Mouse (Mus musculus) intestine, postnatal 0 days (tissue): ENCODE results near the gene Ino80. TPM values are rescaled to one million over a fixed set of nuclear protein-coding genes. Genes with fewer than 3 reads are reported as not detected.
A peak's percentile ranks its signal among the peaks of the same experiment; 100 is the strongest.

Source experiments
- ATAC-seq: fragments of 200-750 bp; cut with Nextera tagmentation; 2 replicates; pipeline ENCODE4 v1.8.0; 2017; ENCODE audit warnings: mild to moderate bottlenecking, moderate TSS enrichment, moderate library complexity
- H3K27ac ChIP-seq: fragments of 300-500 bp; sonication (generic); 2 replicates; pipeline ENCODE4 v1.5.1; 2014; ENCODE audit warnings: mild to moderate bottlenecking, low read depth, low read length, moderate library complexity
- H3K27me3 ChIP-seq: fragments of 300-500 bp; sonication (generic); replicated peaks from 2 replicates; pipeline ENCODE4 v1.6.1; 2014; ENCODE audit warnings: low read length, mixed read lengths; ENCODE audit not compliant: control insufficient read depth, insufficient read depth
- H3K36me3 ChIP-seq: fragments of 300-500 bp; sonication (generic); 2 replicates; pipeline ENCODE4 v1.6.1; 2014; ENCODE audit warnings: mild to moderate bottlenecking, moderate library complexity; ENCODE audit not compliant: control insufficient read depth, insufficient read depth
- H3K4me1 ChIP-seq: fragments of 300-500 bp; sonication (generic); replicated peaks from 2 replicates; pipeline ENCODE4 v1.6.1; 2014; ENCODE audit warnings: antibody characterized with exemption, low read length, mixed read lengths; ENCODE audit not compliant: control insufficient read depth, insufficient read depth
- H3K4me2 ChIP-seq: fragments of 300-500 bp; sonication (generic); replicated peaks from 2 replicates; pipeline ENCODE4 v1.6.1; 2014; ENCODE audit warnings: low read depth, mild to moderate bottlenecking, moderate library complexity
- H3K4me3 ChIP-seq: fragments of 300-500 bp; sonication (generic); 2 replicates; pipeline ENCODE4 v1.5.1; 2014; ENCODE audit warnings: low read depth, low read length
- H3K9ac ChIP-seq: fragments of 300-500 bp; sonication (generic); 2 replicates; pipeline ENCODE4 v1.6.1; 2014; ENCODE audit warnings: mild to moderate bottlenecking, low read depth, low read length
- H3K9me3 ChIP-seq: fragments of 300-500 bp; sonication (generic); 2 replicates; pipeline ENCODE4 v1.6.1; 2016; ENCODE audit warnings: mixed run types; ENCODE audit not compliant: control insufficient read depth
- CTCF ChIP-seq: sonication (generic); IDR thresholded peaks from 2 replicates; pipeline ENCODE4 v1.5.1; 2016; ENCODE audit warnings: low read depth, mild to moderate bottlenecking, control low read depth, antibody characterized with exemption, moderate library complexity
- WGBS: fragments of 180-500 bp; shearing (Covaris S2); extraction: QIAGEN DNeasy Blood & Tissue Kit; methylation state at CpG from one replicate; pipeline ENCODE4 v1.1.7; 2014; 5-methylcytosine and 5-hydroxymethylcytosine counted together
- polyA plus RNA-seq: library from polyadenylated mRNA; unstranded; fragments of >200 nt; fragmentation: Nextera tagmentation; extraction: Ambion mirVana; gene quantifications from 2 replicates; pipeline ENCODE4 v1.2.1, GENCODE M21; 2015

The Ino80 gene
- polyA plus RNA-seq, 1 experiment from 2014 or later = 2.4 TPM

- H3K4me1 ChIP-seq = no peaks in the 10 kb centered on the region
- no peak overlapping the region for H3K27ac ChIP-seq
- TF ChIP-seq CTCF = no peak
- no peak overlapping the region for H3K9ac ChIP-seq
- H3K4me2 ChIP-seq = no peak overlapping the region
- no peaks in the 10 kb centered on the region for H3K36me3 ChIP-seq
- no peak for ATAC-seq
- 90% methylated on average over 3 of the region's 3 CpGs for WGBS
- H3K9me3 ChIP-seq = no peaks in the 10 kb centered on the region
- H3K27me3 ChIP-seq = no peaks in the 10 kb centered on the region
- no peak overlapping the region for H3K4me3 ChIP-seq
Measured at GRCm38 (mm10) chr2:119355089-119355488, 122.4 kb downstream of the Ino80 start.

DNA sequence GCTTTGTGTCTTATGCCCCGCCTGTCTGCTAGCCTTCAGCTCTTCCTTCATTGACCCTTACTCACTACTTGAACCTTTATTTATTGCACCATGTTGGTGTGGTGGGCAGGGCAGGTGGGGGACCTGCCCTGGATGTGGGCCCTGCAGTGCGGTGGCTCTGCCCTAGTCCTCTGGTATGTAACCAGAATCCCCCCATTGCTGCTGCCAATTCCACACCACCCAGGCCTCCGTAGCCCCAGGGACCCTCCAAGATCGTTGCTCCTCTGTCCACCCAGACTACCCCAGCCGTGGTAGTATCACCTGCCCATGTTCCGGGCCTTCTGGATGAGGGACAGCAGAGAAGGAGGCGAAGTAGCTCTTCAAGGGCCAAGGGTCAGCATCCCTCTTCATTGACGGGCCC is 123.8 kb downstream of the Ino80 start:
- Histone ChIP-seq H3K27ac (no peak overlapping the region), H3K27me3 (no peaks in the 10 kb centered on the region), H3K4me3 (no peak overlapping the region), H3K4me1 (no peaks in the 10 kb centered on the region), H3K9me3 (no peaks in the 10 kb centered on the region), H3K9ac (no peak overlapping the region), H3K4me2 (no peak overlapping the region), H3K36me3 (no peaks in the 10 kb centered on the region)
- 87% methylated on average over 8 of the region's 8 CpGs for WGBS
- no peak for TF ChIP-seq CTCF
- ATAC-seq = no peak

DNA sequence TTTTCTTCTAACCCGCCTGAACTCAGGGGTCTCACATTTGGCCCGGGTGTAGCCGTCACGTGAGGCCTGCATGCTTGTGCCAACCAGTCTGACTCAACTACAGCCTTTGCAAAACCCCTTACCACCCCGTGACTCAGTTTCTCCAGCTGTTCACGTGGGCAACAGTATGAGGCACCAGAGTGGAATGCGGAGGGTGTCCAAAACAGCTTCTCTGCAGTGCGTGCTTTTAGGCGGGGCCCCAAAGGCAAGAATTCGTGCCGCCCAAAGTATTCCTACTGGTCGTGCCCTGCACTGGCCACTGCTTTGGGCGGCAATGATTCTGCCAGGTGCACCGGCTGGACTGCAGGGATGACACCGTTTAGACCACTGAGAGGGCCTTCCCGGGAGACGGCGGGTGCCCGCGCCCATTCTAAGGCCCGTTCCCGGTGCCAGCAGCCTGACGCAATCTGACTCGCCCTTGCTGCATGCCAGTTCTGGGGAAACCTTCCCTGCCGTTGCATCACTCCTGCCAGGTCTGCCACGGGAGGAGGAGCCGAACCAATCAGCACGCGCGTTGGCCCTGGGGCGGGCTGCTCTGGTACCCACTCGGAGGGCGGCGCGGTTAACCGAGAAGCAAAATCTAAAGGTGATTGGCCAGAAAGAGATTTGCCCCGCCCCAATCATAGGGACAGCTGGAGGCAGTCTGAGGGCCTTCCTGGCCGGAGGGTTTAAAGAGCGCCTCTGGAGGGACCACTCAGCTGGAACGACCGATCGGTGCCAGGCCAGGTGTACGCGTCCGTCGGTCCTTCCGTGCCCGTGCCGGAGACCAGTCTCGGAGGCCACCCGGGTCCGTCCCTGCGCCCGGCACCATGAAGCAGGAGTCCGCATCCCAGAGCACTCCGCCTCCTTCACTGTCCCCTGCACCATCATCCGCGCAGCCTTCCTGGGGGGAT is 126.7 kb downstream of the Ino80 start, which contains the start of gene Chac1:
Gene Chac1, plus strand, starts transcription at position 675 of the 932 bp plus-strand sequence.
- TF ChIP-seq CTCF = no peak
- Histone ChIP-seq H3K36me3 (no peaks in the 10 kb centered on the region), H3K9me3 (no peaks in the 10 kb centered on the region), H3K9ac (peak within 1 kb of the TSS; percentile 40), H3K4me2 (peak within 1 kb of the TSS; percentile 90), H3K4me1 (no peaks in the 10 kb centered on the region), H3K27me3 (no peaks in the 10 kb centered on the region), H3K27ac (no peak within 1 kb of the TSS), H3K4me3 (peak within 1 kb of the TSS; percentile 51)
- WGBS = 7% methylated on average over 58 of the region's 58 CpGs
- peak; percentile 85 for ATAC-seq

- Histone ChIP-seq H3K27ac (no peak overlapping the region), H3K4me2 (no peak overlapping the region), H3K4me1 (0 out of 2 replicates have a peak, but pooled peaks cover 5% of the 10 kb centered on the region), H3K4me3 (no peak overlapping the region), H3K36me3 (no peaks in the 10 kb centered on the region), H3K9me3 (no peaks in the 10 kb centered on the region), H3K27me3 (no peaks in the 10 kb centered on the region), H3K9ac (no peak overlapping the region)
- no peak for ATAC-seq
- TF ChIP-seq CTCF = no peak
- 25% methylated on average over 6 of the region's 6 CpGs for WGBS
Measured at GRCm38 (mm10) chr2:119344537-119345138, 132.8 kb downstream of the Ino80 start.

DNA sequence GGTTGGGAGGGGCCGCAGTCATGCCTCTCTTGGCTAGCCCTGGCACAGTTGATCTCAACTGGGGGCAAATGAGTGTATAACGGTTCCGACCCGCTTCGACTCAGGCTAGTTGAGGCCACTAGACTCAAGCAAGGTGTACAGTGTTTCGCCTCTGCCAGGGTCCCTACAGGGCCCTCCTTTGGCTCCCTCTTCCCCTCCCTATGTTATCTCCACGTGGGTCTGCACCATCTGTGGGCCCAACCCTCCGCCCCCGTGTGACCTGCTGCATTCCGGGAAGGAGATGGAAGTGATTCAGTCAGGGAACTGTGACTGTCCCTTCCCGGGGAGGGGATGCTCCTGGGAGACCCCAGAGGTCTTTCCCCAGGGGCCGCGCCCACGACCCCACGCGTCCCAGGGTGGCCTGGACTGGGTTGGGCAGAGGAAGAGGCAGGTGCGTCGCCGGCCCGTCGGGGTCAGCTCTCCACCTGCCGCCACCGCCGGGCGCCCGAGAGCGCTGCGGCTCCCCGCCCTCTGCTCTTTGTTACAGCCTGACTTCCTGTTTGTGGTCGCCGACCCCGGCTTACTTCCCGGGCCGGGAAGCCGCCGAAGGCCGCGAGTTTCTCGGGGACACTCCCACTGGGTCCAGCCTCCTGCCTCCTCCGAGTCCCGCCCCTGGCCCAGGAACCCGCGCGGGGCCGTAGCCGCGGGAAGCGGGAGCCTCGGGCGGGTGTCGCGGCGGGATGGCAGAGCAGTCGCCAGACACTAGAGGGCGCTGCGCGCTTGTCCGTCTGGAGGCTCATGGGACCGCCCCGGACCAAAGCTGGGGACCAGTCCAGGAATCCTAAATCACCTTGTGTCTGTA is 139.8 kb downstream of the Ino80 start:
- no peaks in the 10 kb centered on the region for H3K27me3 ChIP-seq
- no peaks in the 10 kb centered on the region; the same call in 1 of the 2 replicates for H3K4me1 ChIP-seq
- peak overlapping the region; percentile 59 for H3K9ac ChIP-seq
- H3K9me3 ChIP-seq = no peaks in the 10 kb centered on the region
- peak overlapping the region; percentile 76 for H3K4me2 ChIP-seq
- H3K27ac ChIP-seq = peak overlapping the region; percentile 64
- WGBS = 8% methylated on average over 53 of the region's 60 CpGs
- peak; percentile 90 for TF ChIP-seq CTCF
- H3K36me3 ChIP-seq = no peaks in the 10 kb centered on the region
- peak; percentile 89 for ATAC-seq
- peak overlapping the region; percentile 46 for H3K4me3 ChIP-seq

GRCm38 (mm10) chr2:119336470-119336869 is 141.0 kb downstream of the Ino80 start:
- peaks cover 4% of the 10 kb centered on the region; the same call in 1 of the 2 replicates for H3K36me3 ChIP-seq
- H3K4me1 ChIP-seq = no peaks in the 10 kb centered on the region; the same call in 1 of the 2 replicates
- H3K4me3 ChIP-seq = no peak overlapping the region
- no peaks in the 10 kb centered on the region for H3K27me3 ChIP-seq
- peak overlapping the region; percentile 17; the same call in 1 of the 2 replicates for H3K4me2 ChIP-seq
- TF ChIP-seq CTCF = no peak
- ATAC-seq = no peak
- 74% methylated on average over 10 of the region's 10 CpGs for WGBS
- H3K9me3 ChIP-seq = no peaks in the 10 kb centered on the region
- H3K27ac ChIP-seq = no peak overlapping the region
- no peak overlapping the region for H3K9ac ChIP-seq
